Mouse (Mus musculus) ZHBTc4 (cell line): ENCODE data around the gene Fam13a.

Experiments used
- DNase-seq: peaks from one replicate; pipeline ENCODE4 v3.0.0-alpha.2; 2011; ENCODE audit warnings: low read depth, low spot score

The Fam13a gene

GRCm38 (mm10) chr6:58933189-58933913 lies 91.0 kb downstream of the Fam13a start:
- peak; percentile 18 for DNase-seq

- peak; percentile 32 for DNase-seq
Measured at GRCm38 (mm10) chr6:58932515-58933188, 91.7 kb downstream of the Fam13a start.

GRCm38 (mm10) chr6:58931149-58931548 lies 93.2 kb downstream of the Fam13a start:
- DNase-seq: no peak

GRCm38 (mm10) chr6:58929911-58930431 lies 94.4 kb downstream of the Fam13a start:
- DNase-seq: no peak

GRCm38 (mm10) chr6:58927881-58928280 lies 96.5 kb downstream of the Fam13a start:
- DNase-seq: peak; percentile 9

- DNase-seq: no peak
Measured at GRCm38 (mm10) chr6:58922511-58922910, 101.8 kb downstream of the Fam13a start.

- no peak for DNase-seq
Measured at GRCm38 (mm10) chr6:58921623-58922022, 102.7 kb downstream of the Fam13a start.

- no peak for DNase-seq
Measured at GRCm38 (mm10) chr6:58920735-58921134, 103.6 kb downstream of the Fam13a start.

- DNase-seq: no peak
Measured at GRCm38 (mm10) chr6:58916498-58916897, 107.9 kb downstream of the Fam13a start.

GRCm38 (mm10) chr6:58913971-58914370 lies 110.4 kb downstream of the Fam13a start:
- DNase-seq: no peak

- no peak for DNase-seq
Measured at GRCm38 (mm10) chr6:58913551-58913950, 110.8 kb downstream of the Fam13a start.

- DNase-seq: no peak
Measured at GRCm38 (mm10) chr6:58912842-58913241, 111.5 kb downstream of the Fam13a start.

GRCm38 (mm10) chr6:58907791-58908190 lies 116.6 kb downstream of the Fam13a start:
- no peak for DNase-seq

- DNase-seq: no peak
Measured at GRCm38 (mm10) chr6:58907336-58907735, 117.0 kb downstream of the Fam13a start.

GRCm38 (mm10) chr6:58906852-58907261 lies 117.5 kb downstream of the Fam13a start, which contains the start of gene Nap1l5:
Gene Nap1l5, minus strand, starts transcription at chr6:58907076.
- DNase-seq: peak; percentile 72

- DNase-seq: no peak
Measured at GRCm38 (mm10) chr6:58904551-58904950, 119.8 kb downstream of the Fam13a start.

- DNase-seq: no peak
Measured at GRCm38 (mm10) chr6:58903171-58903570, 121.2 kb downstream of the Fam13a start.

- no peak for DNase-seq
Measured at GRCm38 (mm10) chr6:58900536-58900935, 123.8 kb downstream of the Fam13a start.

GRCm38 (mm10) chr6:58899076-58899475 lies 125.3 kb downstream of the Fam13a start:
- no peak for DNase-seq

- DNase-seq: no peak
Measured at GRCm38 (mm10) chr6:58896648-58897047, 127.7 kb downstream of the Fam13a start.

- DNase-seq: no peak
Measured at GRCm38 (mm10) chr6:58894994-58895393, 129.4 kb downstream of the Fam13a start.

GRCm38 (mm10) chr6:58893307-58893706 lies 131.0 kb downstream of the Fam13a start:
- DNase-seq: no peak

GRCm38 (mm10) chr6:58889917-58890316 lies 134.4 kb downstream of the Fam13a start:
- no peak for DNase-seq
